Mouse (Mus musculus) intestine, postnatal 0 days (tissue): Measurements from ENCODE around the gene Dst. TPM values are rescaled to one million over a fixed set of nuclear protein-coding genes. Genes with fewer than 3 reads are reported as not detected.
"Not testable (repeated sequence)": the region's sequence is repeated elsewhere in the genome, so short reads cannot be mapped to it uniquely, and the experiment has no call there.

Source experiments
- ATAC-seq: fragments of 200-750 bp; cut with Nextera tagmentation; 2 replicates; pipeline ENCODE4 v1.8.0; 2017; ENCODE audit warnings: mild to moderate bottlenecking, moderate TSS enrichment, moderate library complexity
- H3K27ac ChIP-seq: fragments of 300-500 bp; sonication (generic); 2 replicates; pipeline ENCODE4 v1.5.1; 2014; ENCODE audit warnings: mild to moderate bottlenecking, low read depth, low read length, moderate library complexity
- H3K27me3 ChIP-seq: fragments of 300-500 bp; sonication (generic); replicated peaks from 2 replicates; pipeline ENCODE4 v1.6.1; 2014; ENCODE audit warnings: low read length, mixed read lengths; ENCODE audit not compliant: control insufficient read depth, insufficient read depth
- H3K36me3 ChIP-seq: fragments of 300-500 bp; sonication (generic); 2 replicates; pipeline ENCODE4 v1.6.1; 2014; ENCODE audit warnings: mild to moderate bottlenecking, moderate library complexity; ENCODE audit not compliant: control insufficient read depth, insufficient read depth
- H3K4me1 ChIP-seq: fragments of 300-500 bp; sonication (generic); replicated peaks from 2 replicates; pipeline ENCODE4 v1.6.1; 2014; ENCODE audit warnings: antibody characterized with exemption, low read length, mixed read lengths; ENCODE audit not compliant: control insufficient read depth, insufficient read depth
- H3K4me2 ChIP-seq: fragments of 300-500 bp; sonication (generic); replicated peaks from 2 replicates; pipeline ENCODE4 v1.6.1; 2014; ENCODE audit warnings: low read depth, mild to moderate bottlenecking, moderate library complexity
- H3K4me3 ChIP-seq: fragments of 300-500 bp; sonication (generic); 2 replicates; pipeline ENCODE4 v1.5.1; 2014; ENCODE audit warnings: low read depth, low read length
- H3K9ac ChIP-seq: fragments of 300-500 bp; sonication (generic); 2 replicates; pipeline ENCODE4 v1.6.1; 2014; ENCODE audit warnings: mild to moderate bottlenecking, low read depth, low read length
- H3K9me3 ChIP-seq: fragments of 300-500 bp; sonication (generic); 2 replicates; pipeline ENCODE4 v1.6.1; 2016; ENCODE audit warnings: mixed run types; ENCODE audit not compliant: control insufficient read depth
- CTCF ChIP-seq: sonication (generic); IDR thresholded peaks from 2 replicates; pipeline ENCODE4 v1.5.1; 2016; ENCODE audit warnings: low read depth, mild to moderate bottlenecking, control low read depth, antibody characterized with exemption, moderate library complexity
- whole genome bisulfite sequencing: fragments of 180-500 bp; shearing (Covaris S2); extraction: QIAGEN DNeasy Blood & Tissue Kit; methylation state at CpG from one replicate; pipeline ENCODE4 v1.1.7; 2014; 5-methylcytosine and 5-hydroxymethylcytosine counted together
- polyA plus RNA-seq: library from polyadenylated mRNA; unstranded; fragments of >200 nt; fragmentation: Nextera tagmentation; extraction: Ambion mirVana; gene quantifications from 2 replicates; pipeline ENCODE4 v1.2.1, GENCODE M21; 2015

Gene Dst
- polyA plus RNA-seq, 1 experiment from 2014 or later = 19.0 TPM

DNA sequence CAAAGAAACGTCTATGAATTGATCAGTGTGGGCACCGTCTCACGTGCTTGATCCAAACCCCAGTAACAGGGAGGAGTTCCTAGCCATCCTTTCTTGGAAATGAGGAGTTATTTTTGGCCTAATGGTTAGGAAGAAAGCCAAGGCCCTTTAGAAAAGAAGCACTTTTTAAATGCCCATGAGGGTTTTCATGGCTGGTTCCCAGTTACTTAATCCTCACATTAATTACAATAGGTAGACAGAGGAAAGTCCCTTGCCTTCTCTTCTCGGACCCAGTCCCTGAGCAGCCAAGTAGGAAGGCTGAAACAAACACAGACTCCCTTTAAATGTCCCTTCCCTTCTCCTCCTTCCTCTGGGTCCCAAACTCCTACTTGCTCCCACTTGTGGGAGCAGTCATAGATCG, 396.2 kb downstream of the Dst start:
- TF ChIP-seq CTCF = no peak
- Histone ChIP-seq H3K36me3 (peaks cover 37% of the 10 kb centered on the region), H3K4me3 (no peak overlapping the region), H3K27ac (no peak overlapping the region), H3K9ac (no peak overlapping the region), H3K27me3 (no peaks in the 10 kb centered on the region), H3K4me1 (no peaks in the 10 kb centered on the region), H3K9me3 (no peaks in the 10 kb centered on the region), H3K4me2 (no peak overlapping the region)
- WGBS = 75% methylated on average over 5 of the region's 5 CpGs
- ATAC-seq = no peak

DNA sequence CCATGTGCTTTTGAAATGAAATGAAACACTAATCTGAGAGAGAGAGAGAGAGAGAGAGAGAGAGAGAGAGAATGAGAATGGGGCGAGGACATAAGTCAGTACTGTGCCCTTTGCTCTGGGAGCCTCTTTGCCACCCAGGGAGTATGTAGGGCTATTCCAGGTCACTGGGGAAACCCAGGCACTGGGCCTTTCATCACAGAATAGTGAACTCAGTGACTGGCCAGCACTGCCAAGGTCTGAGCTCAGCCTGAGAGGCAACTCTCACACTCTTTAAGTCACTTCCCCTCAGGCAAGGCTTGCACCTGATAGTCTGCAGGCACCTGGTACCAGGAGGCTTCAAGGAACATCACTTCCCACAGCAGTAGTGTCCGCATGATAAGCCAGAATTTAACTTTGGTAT, 398.7 kb downstream of the Dst start:
- H3K9ac ChIP-seq = no peak overlapping the region
- no peak for ATAC-seq
- no peak for TF ChIP-seq CTCF
- no peaks in the 10 kb centered on the region for H3K9me3 ChIP-seq
- peaks cover 28% of the 10 kb centered on the region for H3K36me3 ChIP-seq
- H3K4me3 ChIP-seq = no peak overlapping the region
- no peaks in the 10 kb centered on the region for H3K4me1 ChIP-seq
- H3K27me3 ChIP-seq = no peaks in the 10 kb centered on the region
- H3K27ac ChIP-seq = no peak overlapping the region
- WGBS = 96% methylated on average over 2 of the region's 2 CpGs
- no peak overlapping the region for H3K4me2 ChIP-seq

DNA sequence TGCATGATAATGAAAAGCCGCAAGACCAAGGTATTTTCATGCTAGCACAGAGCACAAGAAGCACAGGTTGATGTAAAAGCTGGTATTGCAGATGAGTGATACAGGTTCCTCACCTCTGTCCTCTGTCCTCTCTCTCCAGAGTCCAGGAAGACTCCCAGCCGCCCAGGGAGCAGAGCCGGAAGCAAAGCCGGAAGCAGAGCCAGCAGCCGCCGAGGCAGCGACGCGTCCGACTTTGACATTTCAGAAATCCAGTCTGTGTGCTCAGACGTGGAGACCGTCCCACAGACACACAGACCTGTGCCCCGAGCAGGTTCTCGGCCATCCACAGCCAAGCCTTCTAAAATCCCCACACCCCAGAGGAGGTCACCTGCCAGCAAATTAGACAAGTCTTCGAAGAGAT, 399.2 kb downstream of the Dst start:
- TF ChIP-seq CTCF = no peak

DNA sequence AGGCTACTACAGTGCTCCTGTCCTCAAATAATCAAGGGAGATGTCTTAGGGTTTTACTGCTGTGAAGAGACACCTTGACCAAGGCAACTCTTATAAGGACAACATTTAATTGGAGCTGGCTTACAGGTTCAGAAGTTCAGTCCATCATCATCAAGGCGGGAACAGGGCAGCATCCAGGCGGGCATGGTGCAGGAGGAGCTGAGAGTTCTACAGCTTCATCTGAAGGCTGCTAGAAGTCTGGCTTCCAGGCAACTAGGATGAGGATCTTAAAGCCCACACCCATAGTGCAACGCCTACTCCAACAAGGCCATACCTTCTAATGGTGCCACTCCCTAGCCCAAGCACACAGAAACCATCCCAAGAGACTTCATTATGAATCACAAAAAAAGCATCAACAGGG, 400.8 kb downstream of the Dst start:
- ATAC-seq, H3K27ac ChIP-seq: not testable (repeated sequence)
- WGBS = 90% methylated on average over 3 of the region's 3 CpGs

More for the DNA sequence above, 399.2 kb downstream of the Dst start:
- no peaks in the 10 kb centered on the region for H3K9me3 ChIP-seq
- H3K4me2 ChIP-seq = no peak overlapping the region
- ATAC-seq = no peak
- no peak overlapping the region for H3K27ac ChIP-seq
- peaks cover 28% of the 10 kb centered on the region for H3K36me3 ChIP-seq
- no peaks in the 10 kb centered on the region for H3K27me3 ChIP-seq
- no peak overlapping the region for H3K4me3 ChIP-seq
- H3K4me1 ChIP-seq = no peaks in the 10 kb centered on the region
- H3K9ac ChIP-seq = no peak overlapping the region
- 96% methylated on average over 15 of the region's 15 CpGs for WGBS

DNA sequence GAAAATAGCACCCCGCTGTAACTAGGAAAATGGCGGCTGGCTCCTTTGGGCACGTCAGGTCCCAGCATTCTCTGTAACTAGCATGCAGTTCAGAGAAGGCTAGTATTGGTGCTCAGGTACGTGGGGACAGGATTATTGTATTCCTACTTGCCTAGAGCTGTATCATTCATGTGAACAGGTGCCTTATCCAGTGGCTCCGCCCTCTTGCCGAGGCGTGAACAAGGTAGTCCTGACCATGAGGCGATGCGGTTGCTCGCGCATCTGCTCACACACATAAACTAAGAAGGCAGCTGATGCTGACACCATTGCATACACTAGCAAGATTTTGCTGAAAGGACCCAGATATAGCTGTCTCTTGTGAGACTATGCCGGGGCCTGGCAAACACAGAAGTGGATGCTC, 401.4 kb downstream of the Dst start:
- peaks cover 18% of the 10 kb centered on the region for H3K36me3 ChIP-seq
- ATAC-seq = no peak
- no peak for TF ChIP-seq CTCF
- H3K4me3 ChIP-seq = no peak overlapping the region
- H3K4me1 ChIP-seq = no peaks in the 10 kb centered on the region
- H3K4me2 ChIP-seq = no peak overlapping the region
- no peaks in the 10 kb centered on the region for H3K9me3 ChIP-seq
- H3K9ac ChIP-seq = no peak overlapping the region
- H3K27me3 ChIP-seq = no peaks in the 10 kb centered on the region
- no peak overlapping the region for H3K27ac ChIP-seq
- 96% methylated on average over 12 of the region's 12 CpGs for WGBS

More for the DNA sequence above, 400.8 kb downstream of the Dst start:
- H3K4me2 ChIP-seq, H3K4me1 ChIP-seq, H3K27me3 ChIP-seq, H3K4me3 ChIP-seq, H3K9me3 ChIP-seq, H3K9ac ChIP-seq: not testable (repeated sequence)
- H3K36me3 ChIP-seq = peaks cover 18% of the 10 kb centered on the region

DNA sequence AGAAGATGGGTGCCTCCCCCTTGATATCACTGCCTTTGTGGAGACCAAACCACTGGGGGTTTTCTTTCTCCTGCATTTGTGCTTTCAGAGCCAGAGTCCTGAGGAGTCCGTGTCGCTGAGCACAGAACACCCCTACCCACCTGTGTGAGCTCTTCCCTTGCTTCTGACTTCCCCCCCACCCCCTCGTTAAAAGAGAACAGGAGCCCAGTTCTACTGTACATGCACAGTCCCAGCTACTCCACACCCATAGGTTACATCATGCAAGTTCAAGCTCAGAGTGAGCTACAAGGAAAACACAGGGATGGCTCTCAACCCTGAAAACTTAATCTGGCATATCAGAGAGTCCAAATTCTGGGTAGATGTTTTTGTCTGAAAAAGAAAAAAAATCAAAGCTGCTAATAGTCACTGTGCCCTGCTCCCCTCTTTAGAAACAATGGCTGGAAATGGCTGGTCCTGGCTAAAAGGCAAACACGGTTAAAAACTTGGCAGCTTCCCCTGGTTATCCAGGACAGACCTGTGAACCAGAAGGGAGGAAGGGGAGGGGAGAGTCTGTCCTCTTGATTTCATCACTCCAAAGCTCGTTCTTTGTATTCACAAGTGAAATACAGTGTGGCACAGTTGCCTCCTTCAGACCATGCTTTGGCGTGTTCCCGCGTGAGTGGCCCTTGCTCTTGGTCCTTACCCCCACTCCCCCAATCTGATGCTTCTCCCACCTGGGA, 402.7 kb downstream of the Dst start:
- Histone ChIP-seq H3K27me3 (no peaks in the 10 kb centered on the region), H3K4me3 (no peak overlapping the region), H3K36me3 (peaks cover 18% of the 10 kb centered on the region), H3K4me1 (no peaks in the 10 kb centered on the region), H3K27ac (no peak overlapping the region), H3K9ac (no peak overlapping the region), H3K4me2 (no peak overlapping the region), H3K9me3 (no peaks in the 10 kb centered on the region)
- no peak for ATAC-seq
- TF ChIP-seq CTCF = no peak
- 79% methylated on average over 8 of the region's 8 CpGs for WGBS
